In genomic region chr11:109608976-109609625, GRCm38 (mm10) we compare ENCODE assay signal across 14 mouse cellular contexts. TPM values are rescaled to one million over a fixed set of nuclear protein-coding genes. Genes with fewer than 3 reads are reported as not detected.
A peak's percentile ranks its signal among the peaks of the same experiment; 100 is the strongest.
DNase-seq lines count a peak whose midpoint lies in the region; ATAC-seq and TF ChIP-seq lines count a peak whose summit lies in the region.
"Had no signal": no experiment of that assay in that cellular context is flagged by ENCODE, and none has a peak within 500 bp of the region (broad histone marks: within the 10 kb centered on the region; RNA-seq: fewer than 3 reads in every experiment).

No protein-coding gene starts in this region.

- ATAC-seq in kidney, postnatal 0 days (replicated peaks; ENCODE audit: low FRiP score, low read depth) = no peak
- ATAC-seq in kidney, embryonic 16.5 days (ENCODE audit: low FRiP score, low TSS enrichment) = no peak
- no peak for ATAC-seq in heart, embryonic 16.5 days (replicated peaks; ENCODE audit: extremely low read depth, insufficient read depth, low FRiP score)
- ATAC-seq: forebrain, embryonic 14.5 days; midbrain, embryonic 13.5 days had no signal

- peak overlapping the region; percentile 93 for H3K4me3 ChIP-seq in gastrocnemius, adult 2 months
- H3K4me3 ChIP-seq in kidney, postnatal 0 days (replicated peaks; ENCODE audit: low read depth, low read length) = no peak overlapping the region
- no peak overlapping the region for H3K4me3 ChIP-seq in kidney, embryonic 16.5 days (ENCODE audit: low read length)
- H3K4me3 ChIP-seq in heart, embryonic 16.5 days (ENCODE audit: low read length) = no peak overlapping the region
- peak overlapping the region; percentile 85 for H3K4me3 ChIP-seq in myocyte
- H3K4me3 ChIP-seq: lung, embryonic 15.5 days; midbrain, embryonic 13.5 days had no signal

- intact Hi-C loops in gastrocnemius, adult 2 months (cut with DNase I) = no loop called here

- H3K79me2 ChIP-seq in myocyte (ENCODE audit: control insufficient read depth, insufficient read depth) = peaks cover 56% of the 10 kb centered on the region

- no peak overlapping the region for H3ac ChIP-seq in myocyte (ENCODE audit: control insufficient read depth, insufficient read length)

- H3K4me1 ChIP-seq in kidney, postnatal 0 days (replicated peaks; ENCODE audit: insufficient read depth, low read length) = peaks cover 8% of the 10 kb centered on the region; the same call in 1 of the 2 replicates
- peaks cover 26% of the 10 kb centered on the region for H3K4me1 ChIP-seq in kidney, embryonic 16.5 days (ENCODE audit: insufficient read depth, low read length)
- peaks cover 28% of the 10 kb centered on the region for H3K4me1 ChIP-seq in heart, embryonic 16.5 days (ENCODE audit: control insufficient read depth, insufficient read depth, low read length)

- no peaks in the 10 kb centered on the region for H3K9me3 ChIP-seq in kidney, postnatal 0 days (replicated peaks; ENCODE audit: low read length)
- H3K9me3 ChIP-seq in kidney, embryonic 16.5 days (ENCODE audit: low read length) = no peaks in the 10 kb centered on the region
- no peaks in the 10 kb centered on the region for H3K9me3 ChIP-seq in heart, embryonic 16.5 days (replicated peaks; ENCODE audit: control insufficient read depth, low read length)
- H3K9me3 ChIP-seq: G1E; lung, embryonic 15.5 days; midbrain, embryonic 13.5 days; stomach, embryonic 15.5 days had no signal

- H3K9ac ChIP-seq in kidney, postnatal 0 days (ENCODE audit: low read depth, low read length) = no peak overlapping the region
- H3K9ac ChIP-seq in kidney, embryonic 16.5 days (replicated peaks; ENCODE audit: low read length) = no peak overlapping the region
- H3K9ac ChIP-seq in heart, embryonic 16.5 days (ENCODE audit: low read length) = no peak overlapping the region
- H3K9ac ChIP-seq: midbrain, embryonic 13.5 days; stomach, embryonic 15.5 days had no signal

- 33% methylated on average over 6 of the region's 6 CpGs for WGBS in kidney, postnatal 0 days
- WGBS in kidney, embryonic 16.5 days = 33% methylated on average over 6 of the region's 6 CpGs
- 53% methylated on average over 6 of the region's 6 CpGs for WGBS in heart, embryonic 16.5 days

- no peak for TF ChIP-seq CTCF in gastrocnemius, adult 2 months (IDR thresholded peaks at IDR 0.05)
- no peak for TF ChIP-seq CTCF in kidney, postnatal 0 days (IDR thresholded peaks at IDR 0.05; ENCODE audit: low read depth)

- no peaks in the 10 kb centered on the region for H3K36me3 ChIP-seq in kidney, postnatal 0 days (ENCODE audit: insufficient read depth, low read length)
- H3K36me3 ChIP-seq in kidney, embryonic 16.5 days (ENCODE audit: insufficient read depth, low read length) = 0 out of 2 replicates have a peak, but pooled peaks cover under 1% of the 10 kb centered on the region
- 0 out of 2 replicates have a peak, but pooled peaks cover 2% of the 10 kb centered on the region for H3K36me3 ChIP-seq in heart, embryonic 16.5 days (ENCODE audit: control insufficient read depth, insufficient read depth)
- peaks cover 7% of the 10 kb centered on the region for H3K36me3 ChIP-seq in myocyte (ENCODE audit: control insufficient read depth, insufficient read depth)
- H3K36me3 ChIP-seq: midbrain, embryonic 13.5 days; stomach, embryonic 15.5 days had no signal

- H3K27me3 ChIP-seq in kidney, postnatal 0 days (ENCODE audit: insufficient read depth, low read length) = no peaks in the 10 kb centered on the region
- peaks cover 5% of the 10 kb centered on the region; the same call in 1 of the 2 replicates for H3K27me3 ChIP-seq in kidney, embryonic 16.5 days (ENCODE audit: insufficient read depth, low read length)
- no peaks in the 10 kb centered on the region for H3K27me3 ChIP-seq in heart, embryonic 16.5 days (ENCODE audit: control insufficient read depth, insufficient read depth, low read length)
- no peaks in the 10 kb centered on the region for H3K27me3 ChIP-seq in myocyte (ENCODE audit: control insufficient read depth, insufficient read depth, insufficient read length)
- H3K27me3 ChIP-seq: lung, embryonic 15.5 days; stomach, embryonic 15.5 days had no signal

- peak overlapping the region; percentile 94 for H3K27ac ChIP-seq in gastrocnemius, adult 2 months
- no peak overlapping the region for H3K27ac ChIP-seq in kidney, postnatal 0 days
- H3K27ac ChIP-seq in kidney, embryonic 16.5 days (ENCODE audit: low read length) = no peak overlapping the region
- H3K27ac ChIP-seq in heart, embryonic 16.5 days (ENCODE audit: low read length) = peak overlapping the region; percentile 40; the same call in 1 of the 2 replicates
- H3K27ac ChIP-seq: lung, embryonic 15.5 days; midbrain, embryonic 13.5 days; stomach, embryonic 15.5 days had no signal

- peak; percentile 42 for DNase-seq in gastrocnemius, adult 2 months
- DNase-seq in gastrocnemius, postnatal 25 days = no peak
- peak; percentile 38 for DNase-seq in kidney, postnatal 0 days (ENCODE audit: low spot score)
- DNase-seq in ovary, postnatal 10 days (ENCODE audit: low spot score) = no peak
- DNase-seq in B cell, adult 2 months = no peak
- DNase-seq: kidney, postnatal 10 days had no signal

- peak overlapping the region; percentile 68; the same call in 1 of the 2 replicates for H3K4me2 ChIP-seq in kidney, postnatal 0 days (ENCODE audit: low read length)
- no peak overlapping the region for H3K4me2 ChIP-seq in kidney, embryonic 16.5 days (replicated peaks; ENCODE audit: low read depth, low read length)
- 0 out of 2 replicates have a peak overlapping the region, but pooled peaks have one; percentile 14 for H3K4me2 ChIP-seq in heart, embryonic 16.5 days (ENCODE audit: low read depth, low read length)
- peak overlapping the region; percentile 82 for H3K4me2 ChIP-seq in myocyte (ENCODE audit: low read depth)

- no peak for TF ChIP-seq POLR2A in myocyte (IDR thresholded peaks at IDR 0.05; ENCODE audit: insufficient read length, low read depth)

TF ChIP-seq in myocyte, 11 proteins besides CTCF, POLR2A, EP300 and RAD21:
- TF ChIP-seq E2F4 (IDR thresholded peaks at IDR 0.05; ENCODE audit: insufficient read depth) (no peak), MAX (IDR thresholded peaks at IDR 0.05; ENCODE audit: low read depth) (no peak), SRF (IDR thresholded peaks at IDR 0.05; ENCODE audit: control insufficient read depth, insufficient read length, low read depth) (no peak), USF1 (IDR thresholded peaks at IDR 0.05; ENCODE audit: low read depth) (no peak), CEBPB (IDR thresholded peaks at IDR 0.05; ENCODE audit: insufficient read depth, poor library complexity, severe bottlenecking) (no peak), MYOG (IDR thresholded peaks at IDR 0.05; ENCODE audit: control insufficient read depth in 1 of 3, insufficient read depth in 1 of 3, insufficient read length in 2 of 3, low read depth in 2 of 3) (no peak), TCF3 (IDR thresholded peaks at IDR 0.05; ENCODE audit: insufficient read length, low read depth) (no peak), TCF12 (IDR thresholded peaks at IDR 0.05; ENCODE audit: insufficient read depth, poor library complexity, severe bottlenecking) (no peak), REST (IDR thresholded peaks at IDR 0.05; ENCODE audit: insufficient read depth, insufficient read length) (no peak), MYOD1 (IDR thresholded peaks at IDR 0.05; ENCODE audit: control insufficient read depth in 1 of 3, insufficient read length in 2 of 3, low read depth in 2 of 3) (no peak)

RNA-seq across cellular contexts. Expression of gene Wipi1, which starts 2.7 kb away (rescaled TPM):
- total RNA-seq in gastrocnemius, adult 2 months (2021) = 10 to 100 TPM; 53.0 to 60.8 TPM
- total RNA-seq in gastrocnemius, postnatal 25 days (2021) = 10 to 100 TPM; 59.7 to 64.9 TPM
- 42.0 and 42.6 TPM in 2 replicates for polyA plus RNA-seq in kidney, postnatal 0 days (2015; fragmentation: Nextera tagmentation; extraction: Ambion mirVana)
- 35.8 and 36.4 TPM in 2 replicates for polyA plus RNA-seq in kidney, embryonic 16.5 days (2015; fragmentation: Nextera tagmentation; extraction: Ambion mirVana)
- 51.6 and 55.3 TPM in 2 replicates for polyA plus RNA-seq in heart, embryonic 16.5 days (2015; fragmentation: Nextera tagmentation; extraction: Ambion mirVana)
- 71.9 TPM for polyA plus RNA-seq in myocyte (2012; fragmentation: generic; extraction: Trizol)

RNA-seq across cellular contexts. Expression of gene Prkar1a, which starts 40.1 kb away (rescaled TPM):
- total RNA-seq in gastrocnemius, adult 2 months (2021) = 100 to 1,000 TPM in 1 of 2 experiments, 10 to 100 TPM in 1; 98.9 to 117 TPM
- 100 to 1,000 TPM; 136 to 142 TPM for total RNA-seq in gastrocnemius, postnatal 25 days (2021)
- 340 and 372 TPM in 2 replicates for polyA plus RNA-seq in kidney, postnatal 0 days (2015; fragmentation: Nextera tagmentation; extraction: Ambion mirVana)
- 375 and 395 TPM in 2 replicates for polyA plus RNA-seq in kidney, embryonic 16.5 days (2015; fragmentation: Nextera tagmentation; extraction: Ambion mirVana)
- 455 and 485 TPM in 2 replicates for polyA plus RNA-seq in heart, embryonic 16.5 days (2015; fragmentation: Nextera tagmentation; extraction: Ambion mirVana)
- 406 TPM for polyA plus RNA-seq in myocyte (2012; fragmentation: generic; extraction: Trizol)

Comparison
In these comparisons a context has a peak if more than half of its experiments do, and no peak if none do; other contexts are left out.
1. DNase-seq: peak in gastrocnemius, adult 2 months (single experiment) and kidney, postnatal 0 days (single experiment); none in gastrocnemius, postnatal 25 days (single experiment), ovary, postnatal 10 days (single experiment) and B cell, adult 2 months (0 of 2).
2. H3K27ac ChIP-seq: peak in gastrocnemius, adult 2 months (single experiment) and heart, embryonic 16.5 days (single experiment); none in kidney, postnatal 0 days (single experiment) and kidney, embryonic 16.5 days (single experiment).
3. H3K4me3 ChIP-seq: peak in gastrocnemius, adult 2 months (single experiment) and myocyte (single experiment); none in kidney, postnatal 0 days (single experiment), kidney, embryonic 16.5 days (single experiment) and heart, embryonic 16.5 days (single experiment).